Mouse (Mus musculus) megakaryocyte, embryonic 14.5 days (primary cell): ENCODE measurements at regions not wholly inside any gene's neighbourhood (a gene's known extent, or its start where the extent isn't known, plus 50 kb on each side); places are given as distances from the start of the nearest gene placed in this dataset.

ENCODE experiments used
- FLI1 ChIP-seq: IDR thresholded peaks from 2 replicates; pipeline ENCODE4 v1.6.1; 2012; ENCODE audit warnings: low read length, inconsistent platforms, mixed read lengths
- GATA1 ChIP-seq: IDR thresholded peaks from 3 replicates; pipeline ENCODE4 v1.6.1; 2012; ENCODE audit warnings: mixed read lengths, low read length, inconsistent platforms, borderline replicate concordance

GRCm38 (mm10) chr3:9101240-9101639 is 508.6 kb downstream of the Zfp704 start:
- TF ChIP-seq FLI1 (no peak), GATA1 (no peak)
